Mouse (Mus musculus) layer of hippocampus, postnatal 14 days (tissue): ENCODE measurements around the gene Gm16503. TPM values are rescaled to one million over a fixed set of nuclear protein-coding genes. Genes with fewer than 3 reads are reported as not detected.

Experiments
- total RNA-seq, 2 experiments: library from RNA; stranded (reverse); gene quantifications; 2 replicates each; pipeline ENCODE4 v1.2.3; 2021

Gm16503 gene
- total RNA-seq, 2 experiments from 2014 or later, result 0.28 to 0.29 TPM

Other genes with a start within 250 kb of the Gm16503 start
- under 1 TPM in 1 of 2 experiments, not detected in 1; 0.31 TPM for gene Zfp988, start 234.5 kb upstream of the Gm16503 start, total RNA-seq
- gene Zfp978, start 178.9 kb upstream of the Gm16503 start, total RNA-seq, result not detected
- 1 to 10 TPM; 3.7 to 4.1 TPM for gene Zfp982, start 47.8 kb upstream of the Gm16503 start, total RNA-seq
- not detected for gene Zfp985, start 13.1 kb downstream of the Gm16503 start, total RNA-seq
- under 1 TPM; 0.55 to 0.76 TPM for gene Zfp979, start 102.3 kb downstream of the Gm16503 start, total RNA-seq
- gene Zfp534, start 162.3 kb downstream of the Gm16503 start, total RNA-seq, result not detected